In the genomic region with DNA sequence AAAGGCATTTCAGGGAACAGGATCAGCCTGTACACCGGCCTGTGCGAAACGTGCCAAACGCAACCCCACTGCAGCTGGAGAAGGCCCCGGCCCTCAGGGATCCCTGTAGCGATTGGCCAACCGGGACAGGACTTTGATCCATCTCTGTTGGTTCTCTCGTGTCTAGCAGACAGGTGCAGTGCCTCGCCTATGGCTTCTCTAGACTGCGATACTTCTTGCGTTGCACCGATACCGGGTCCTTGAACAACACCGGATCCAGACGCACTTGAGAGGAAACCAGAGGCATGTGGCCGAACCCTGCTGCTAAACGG, we compare ENCODE assay signal across 11 mouse cellular contexts. TPM values are rescaled to one million over a fixed set of nuclear protein-coding genes. Genes with fewer than 3 reads are reported as not detected.
DNase-seq lines count a peak whose midpoint lies in the region; ATAC-seq and TF ChIP-seq lines count a peak whose summit lies in the region.
"Had no signal": no experiment of that assay in that cellular context is flagged by ENCODE, and none has a peak within 500 bp of the region (broad histone marks: within the 10 kb centered on the region; RNA-seq: fewer than 3 reads in every experiment).

No protein-coding gene starts in this region.

- intact Hi-C loops in gastrocnemius, adult 2 months (cut with DNase I): loop anchor here (2.0 to 5.0 kb wide), 2 partner anchors 43 to 65 kb away; a partner anchor contains a TSS
- intact Hi-C loops in gastrocnemius, postnatal 36 days (cut with DNase I): loop anchor here (5.0 kb wide), 1 partner anchor 40 kb away; a partner anchor contains a TSS

- no peak for TF ChIP-seq POLR2A in testis, adult 2 months (IDR thresholded peaks at IDR 0.05; ENCODE audit: control insufficient read depth, low read depth, low read length)

- H3K36me3 ChIP-seq in testis, adult 2 months (ENCODE audit: control insufficient read depth, insufficient read depth, low read length): no peaks in the 10 kb centered on the region
- no peaks in the 10 kb centered on the region for H3K36me3 ChIP-seq in liver, postnatal 0 days (replicated peaks; ENCODE audit: insufficient read depth, low read length)

- WGBS in liver, postnatal 0 days (ENCODE audit: insufficient replicate concordance): 31% methylated on average over 17 of the region's 17 CpGs

- H3K27ac ChIP-seq in gastrocnemius, adult 2 months: peak overlapping the region; percentile 93; the same call in 1 of the 2 replicates
- H3K27ac ChIP-seq in testis, adult 2 months (ENCODE audit: control insufficient read depth, insufficient read depth, low read depth, low read length): no peak overlapping the region
- no peak overlapping the region for H3K27ac ChIP-seq in liver, postnatal 0 days (ENCODE audit: low read depth)
- H3K27ac ChIP-seq: macrophage had no signal

- DNase-seq in gastrocnemius, adult 2 months: no peak
- DNase-seq in gastrocnemius, postnatal 36 days: no peak
- no peak for DNase-seq in testis, postnatal 14 days (ENCODE audit: low spot score)
- DNase-seq in liver, postnatal 0 days: peak; percentile 49
- DNase-seq in spleen, postnatal 36 days (ENCODE audit: low spot score in 2 of 2): no peak
- DNase-seq in adrenal gland, adult (ENCODE audit: inconsistent age in 2 of 2, low spot score in 1 of 2): no peak
- DNase-seq in embryo, embryonic 10 days (ENCODE audit: low spot score): no peak
- DNase-seq: layer of hippocampus, adult 9-11 months had no signal

- TF ChIP-seq CTCF in gastrocnemius, adult 2 months (IDR thresholded peaks at IDR 0.05): no peak
- TF ChIP-seq CTCF in testis, adult 2 months (IDR thresholded peaks at IDR 0.05; ENCODE audit: control insufficient read depth, insufficient read depth, insufficient replicate concordance, low read depth, low read length): no peak
- no peak for TF ChIP-seq CTCF in liver, postnatal 0 days (IDR thresholded peaks at IDR 0.05; ENCODE audit: low read depth)

- no peak overlapping the region for H3K4me2 ChIP-seq in liver, postnatal 0 days (ENCODE audit: low read depth, low read length)

- TF ChIP-seq EP300 in liver, postnatal 0 days (IDR thresholded peaks at IDR 0.05; ENCODE audit: low read depth): no peak

- H3K27me3 ChIP-seq in testis, adult 2 months (ENCODE audit: control insufficient read depth, insufficient read depth, low read length): no peaks in the 10 kb centered on the region
- no peaks in the 10 kb centered on the region for H3K27me3 ChIP-seq in liver, postnatal 0 days (ENCODE audit: insufficient read depth, low read length)
- H3K27me3 ChIP-seq: Patski had no signal

- H3K9ac ChIP-seq in liver, postnatal 0 days (replicated peaks): no peak overlapping the region

- peak; percentile 61 for ATAC-seq in liver, postnatal 0 days
- ATAC-seq: Patski had no signal

- H3K4me1 ChIP-seq in testis, adult 2 months (ENCODE audit: control insufficient read depth, insufficient read depth, low read length): peaks cover 14% of the 10 kb centered on the region
- H3K4me1 ChIP-seq in liver, postnatal 0 days (ENCODE audit: insufficient read depth): peaks cover 7% of the 10 kb centered on the region; the same call in 1 of the 2 replicates

- H3K4me3 ChIP-seq in gastrocnemius, adult 2 months: no peak overlapping the region
- H3K4me3 ChIP-seq in testis, adult 2 months (ENCODE audit: control insufficient read depth, low read depth, low read length): peak overlapping the region; percentile 32
- no peak overlapping the region for H3K4me3 ChIP-seq in liver, postnatal 0 days (ENCODE audit: low read depth, low read length)

- H3K9me3 ChIP-seq in liver, postnatal 0 days (ENCODE audit: low read length): no peaks in the 10 kb centered on the region

RNA-seq across cellular contexts. Expression of a gene that starts 14.4 kb away (rescaled TPM):
- 10 to 100 TPM in 1 of 2 experiments, 1 to 10 TPM in 1; 4.4 to 25.8 TPM for total RNA-seq in gastrocnemius, adult 2 months (2021)
- 10 to 100 TPM in 1 of 2 experiments, 1 to 10 TPM in 1; 3.8 to 22.3 TPM for total RNA-seq in gastrocnemius, postnatal 36 days (2021)
- polyA plus RNA-seq in testis, adult 2 months (2012; rRNA removed): 19.1 and 21.3 TPM in 2 replicates
- polyA plus RNA-seq in liver, postnatal 0 days (2015; fragmentation: Nextera tagmentation; extraction: Ambion mirVana): not detected in 2 replicates
- polyA plus RNA-seq: macrophage, Patski had no signal

RNA-seq across cellular contexts. Expression of a gene that starts 26.2 kb away (rescaled TPM):
- 10 to 100 TPM; 25.1 to 27.8 TPM for total RNA-seq in gastrocnemius, adult 2 months (2021)
- 10 to 100 TPM; 25.9 to 29.9 TPM for total RNA-seq in gastrocnemius, postnatal 36 days (2021)
- polyA plus RNA-seq in testis, adult 2 months (2012; rRNA removed): 0.25 and 0.26 TPM in 2 replicates
- polyA plus RNA-seq in liver, postnatal 0 days (2015; fragmentation: Nextera tagmentation; extraction: Ambion mirVana): 0.20 and 0.33 TPM in 2 replicates

RNA-seq across cellular contexts. Expression of a gene that starts 38.7 kb away (rescaled TPM):
- total RNA-seq in gastrocnemius, adult 2 months (2021): 1 to 10 TPM; 2.6 to 4.0 TPM
- 1 to 10 TPM; 1.8 to 4.0 TPM for total RNA-seq in gastrocnemius, postnatal 36 days (2021)
- polyA plus RNA-seq in testis, adult 2 months (2012; rRNA removed): 36.0 and 37.2 TPM in 2 replicates
- polyA plus RNA-seq in liver, postnatal 0 days (2015; fragmentation: Nextera tagmentation; extraction: Ambion mirVana): 13.5 and 14.3 TPM in 2 replicates

RNA-seq across cellular contexts. Expression of a gene that starts 42.5 kb away (rescaled TPM):
- total RNA-seq in gastrocnemius, adult 2 months (2021): 100 to 1,000 TPM; 250 to 325 TPM
- 100 to 1,000 TPM; 241 to 268 TPM for total RNA-seq in gastrocnemius, postnatal 36 days (2021)
- polyA plus RNA-seq in testis, adult 2 months (2012; rRNA removed): 1.6 and 1.8 TPM in 2 replicates
- 0.34 and 0.69 TPM in 2 replicates for polyA plus RNA-seq in liver, postnatal 0 days (2015; fragmentation: Nextera tagmentation; extraction: Ambion mirVana)
- polyA plus RNA-seq: macrophage had no signal
